Mouse (Mus musculus): ENCODE measurements at regions not wholly inside any gene's neighbourhood (a gene's known extent, or its start where the extent isn't known, plus 50 kb on each side); places are given as distances from the start of the nearest gene placed in this dataset.

DNA sequence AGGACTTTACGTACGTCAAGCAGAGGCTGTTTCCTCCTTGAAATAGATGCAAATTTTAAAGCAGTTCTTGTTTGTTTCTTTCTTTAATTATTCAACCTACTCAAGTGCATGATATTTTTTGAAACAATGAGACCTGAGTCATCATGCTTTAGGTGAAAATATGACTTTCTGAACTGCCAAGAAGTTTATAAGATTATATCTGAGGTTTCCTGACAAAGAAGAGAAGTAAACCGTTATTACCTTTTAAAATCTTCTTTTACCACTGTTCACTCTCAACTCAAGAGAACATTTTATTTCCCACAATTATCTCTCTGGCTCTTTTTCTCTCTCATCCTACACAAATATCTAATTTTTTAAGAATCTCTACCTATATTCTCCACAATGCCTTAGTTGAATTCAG, 258.3 kb downstream of the H2afb1 start:
- Histone ChIP-seq H3K27ac (replicated peaks) (no peak overlapping the region), H3K4me2 (replicated peaks) (no peak overlapping the region), H3K4me3 (no peak overlapping the region), H3K36me3 (no peaks in the 10 kb centered on the region), H3K9me3 (no peaks in the 10 kb centered on the region), H3K4me1 (no peaks in the 10 kb centered on the region), H3K9ac (replicated peaks) (no peak overlapping the region), H3K27me3 (no peaks in the 10 kb centered on the region)
- WGBS = 87% methylated on average over 3 of the region's 3 CpGs
- ATAC-seq (ENCODE audit: low FRiP score, low read depth) = no peak

DNA sequence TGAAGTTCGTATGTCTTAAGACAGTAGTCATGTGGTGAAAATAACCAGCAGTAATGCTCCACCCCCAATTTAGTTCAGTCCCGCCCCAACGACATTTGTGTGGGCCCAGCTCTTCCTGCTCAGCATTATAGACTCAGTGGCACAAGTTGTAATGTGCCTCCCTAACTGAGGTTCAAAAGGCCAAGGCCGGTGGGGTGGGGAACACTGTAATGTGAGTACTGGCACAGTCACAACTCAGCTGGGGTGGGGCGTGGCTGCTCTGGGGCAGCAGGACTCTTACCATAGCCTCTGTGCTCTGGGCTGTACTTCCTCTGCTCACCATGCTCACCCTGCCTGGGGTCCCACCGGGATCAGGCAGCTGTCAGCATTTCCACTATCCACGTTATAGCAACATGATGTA, 283.9 kb downstream of the H2afb1 start:
- Histone ChIP-seq H3K27me3 (no peaks in the 10 kb centered on the region), H3K9ac (replicated peaks) (no peak overlapping the region), H3K27ac (replicated peaks) (no peak overlapping the region), H3K4me3 (no peak overlapping the region), H3K9me3 (no peaks in the 10 kb centered on the region), H3K4me1 (no peaks in the 10 kb centered on the region), H3K4me2 (replicated peaks) (no peak overlapping the region), H3K36me3 (no peaks in the 10 kb centered on the region)
- 84% methylated on average over 7 of the region's 7 CpGs for WGBS
- ATAC-seq (ENCODE audit: low FRiP score, low read depth) = 0 out of 2 replicates have a peak, but pooled peaks have one; percentile 19

DNA sequence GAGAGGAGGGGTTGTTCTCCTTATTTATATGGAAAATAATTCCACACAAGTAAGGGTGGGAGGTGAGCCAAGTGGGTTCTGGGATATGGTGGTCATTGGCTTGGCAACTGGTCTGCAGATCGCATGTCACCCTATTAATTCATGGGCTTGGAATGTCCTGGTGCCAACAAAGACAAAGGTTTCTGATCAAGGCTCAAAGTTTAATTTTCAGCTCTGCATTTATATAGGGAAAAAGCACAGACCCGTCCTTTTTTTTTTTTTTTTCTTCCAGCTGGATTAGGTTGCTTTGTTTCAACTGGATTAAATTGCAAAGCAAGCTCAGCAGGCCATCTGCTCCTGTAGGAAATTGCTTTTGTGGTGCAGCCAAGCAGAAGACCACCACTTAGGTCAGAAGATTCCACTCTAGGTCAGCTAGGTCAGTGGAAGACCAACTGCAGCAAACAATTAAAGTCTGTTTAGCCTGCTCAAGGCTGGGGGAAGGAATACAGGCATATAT, 285.2 kb downstream of the H2afb1 start:
- peak; percentile 41; the same call in 1 of the 2 replicates for ATAC-seq (ENCODE audit: low FRiP score, low read depth)
- no peak overlapping the region for H3K27ac ChIP-seq (replicated peaks)
- H3K4me1 ChIP-seq = no peaks in the 10 kb centered on the region
- H3K4me3 ChIP-seq = no peak overlapping the region
- no peak overlapping the region for H3K4me2 ChIP-seq (replicated peaks)
- no peaks in the 10 kb centered on the region for H3K9me3 ChIP-seq
- H3K36me3 ChIP-seq = no peaks in the 10 kb centered on the region
- 23% methylated on average over 2 of the region's 2 CpGs for WGBS
- no peak overlapping the region for H3K9ac ChIP-seq (replicated peaks)
- no peaks in the 10 kb centered on the region for H3K27me3 ChIP-seq

Measured in midbrain, embryonic 12.5 days (tissue).